Mouse (Mus musculus) bone marrow macrophage, adult 2 months (primary cell): ENCODE measurements around the gene Fam78b.

Experiments
- CTCF ChIP-seq: IDR thresholded peaks from 2 replicates; pipeline ENCODE4 v1.5.1; 2012; ENCODE audit warnings: low read depth, mild to moderate bottlenecking, low read length, moderate library complexity
- POLR2A ChIP-seq: IDR thresholded peaks from 2 replicates; pipeline ENCODE4 v1.6.1; 2012; ENCODE audit warnings: mild to moderate bottlenecking, low read depth, low read length, borderline replicate concordance

DNA sequence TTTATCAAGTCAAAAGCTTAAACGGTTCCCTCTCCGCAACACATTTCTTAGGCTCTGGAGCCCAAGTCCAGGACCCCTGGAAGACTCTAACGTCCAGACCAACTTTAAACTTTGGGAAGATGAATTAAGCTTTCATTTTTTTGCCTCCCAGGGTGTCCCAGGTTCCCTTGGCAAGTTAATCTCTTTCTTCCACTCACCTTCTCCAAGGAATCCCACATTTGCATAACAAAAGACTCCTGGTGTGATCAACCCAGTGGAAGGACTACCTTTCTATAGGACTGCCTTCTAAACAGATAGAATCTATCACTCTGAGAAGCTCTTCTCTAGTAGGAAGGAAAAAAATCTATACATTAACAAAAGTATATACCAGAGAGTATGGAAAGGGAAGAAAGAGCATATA lies 92.3 kb downstream of the Fam78b start:
- TF ChIP-seq CTCF (no peak), POLR2A (no peak)
